Mouse (Mus musculus) forebrain, embryonic 13.5 days (tissue): Measurements from ENCODE around the gene Ubiad1. TPM values are rescaled to one million over a fixed set of nuclear protein-coding genes. Genes with fewer than 3 reads are reported as not detected.

Source experiments
- ATAC-seq: fragments of 200-750 bp; cut with Nextera tagmentation; 2 replicates; pipeline ENCODE4 v1.8.0; 2017
- H3K27ac ChIP-seq: fragments of 300-500 bp; sonication (generic); 2 replicates; pipeline ENCODE4 v1.5.1; 2015; ENCODE audit warnings: inconsistent platforms, mild to moderate bottlenecking, moderate library complexity
- H3K27me3 ChIP-seq: fragments of 300-500 bp; sonication (generic); 2 replicates; pipeline ENCODE4 v1.6.1; 2015; ENCODE audit warnings: mild to moderate bottlenecking, inconsistent platforms
- H3K36me3 ChIP-seq: fragments of 300-500 bp; sonication (generic); 2 replicates; pipeline ENCODE4 v1.6.1; 2015; ENCODE audit warnings: mild to moderate bottlenecking, inconsistent platforms; ENCODE audit not compliant: poor library complexity, severe bottlenecking
- H3K4me1 ChIP-seq: fragments of 300-500 bp; sonication (generic); 2 replicates; pipeline ENCODE4 v1.6.1; 2015; ENCODE audit warnings: inconsistent platforms
- H3K4me2 ChIP-seq: fragments of 300-500 bp; sonication (generic); 2 replicates; pipeline ENCODE4 v1.6.1; 2015; ENCODE audit warnings: inconsistent platforms, mild to moderate bottlenecking, moderate library complexity
- H3K4me3 ChIP-seq: fragments of 300-500 bp; sonication (generic); 2 replicates; pipeline ENCODE4 v1.5.1; 2015; ENCODE audit warnings: mild to moderate bottlenecking, inconsistent platforms
- H3K9ac ChIP-seq: fragments of 300-500 bp; sonication (generic); 2 replicates; pipeline ENCODE4 v1.6.1; 2015; ENCODE audit warnings: mild to moderate bottlenecking, inconsistent platforms
- H3K9me3 ChIP-seq: fragments of 300-500 bp; sonication (generic); replicated peaks from 2 replicates; pipeline ENCODE4 v1.6.1; 2016; ENCODE audit warnings: inconsistent platforms
- WGBS: fragments of 180-500 bp; shearing (Covaris S2); methylation state at CpG from one replicate; pipeline ENCODE4 v1.1.7; 2015; 5-methylcytosine and 5-hydroxymethylcytosine counted together
- polyA plus RNA-seq: library from polyadenylated mRNA; unstranded; fragments of >200 nt; fragmentation: Nextera tagmentation; extraction: Ambion mirVana; gene quantifications from 2 replicates; pipeline ENCODE4 v1.2.1, GENCODE M21; 2015

Gene Ubiad1
- polyA plus RNA-seq, 1 experiment from 2014 or later, result 17.3 TPM

- Histone ChIP-seq H3K4me1 (no peaks in the 10 kb centered on the region), H3K4me2 (no peak overlapping the region), H3K4me3 (no peak overlapping the region), H3K9me3 (no peaks in the 10 kb centered on the region), H3K36me3 (peaks cover 99% of the 10 kb centered on the region), H3K27me3 (no peaks in the 10 kb centered on the region), H3K27ac (no peak overlapping the region), H3K9ac (no peak overlapping the region)
- ATAC-seq, result no peak
- 93% methylated on average over 10 of the region's 10 CpGs for WGBS
Observed at GRCm38 (mm10) chr4:148468396-148468795, 23.8 kb upstream of the Ubiad1 start.

GRCm38 (mm10) chr4:148466511-148467079, 22.0 kb upstream of the Ubiad1 start:
- Histone ChIP-seq H3K4me1 (no peaks in the 10 kb centered on the region), H3K4me3 (no peak overlapping the region)

GRCm38 (mm10) chr4:148464869-148465268, 20.3 kb upstream of the Ubiad1 start:
- Histone ChIP-seq H3K4me3 (no peak overlapping the region), H3K36me3 (peaks cover 98% of the 10 kb centered on the region), H3K27me3 (no peaks in the 10 kb centered on the region), H3K27ac (no peak overlapping the region), H3K4me2 (no peak overlapping the region), H3K4me1 (peaks cover 11% of the 10 kb centered on the region; the same call in 1 of the 2 replicates), H3K9me3 (no peaks in the 10 kb centered on the region), H3K9ac (no peak overlapping the region)
- ATAC-seq, result no peak
- 93% methylated on average over 12 of the region's 12 CpGs for WGBS

More at GRCm38 (mm10) chr4:148466511-148467079, 22.0 kb upstream of the Ubiad1 start:
- WGBS, result 97% methylated on average over 5 of the region's 5 CpGs
- Histone ChIP-seq H3K4me2 (no peak overlapping the region), H3K36me3 (peaks cover 99% of the 10 kb centered on the region), H3K9me3 (no peaks in the 10 kb centered on the region), H3K27me3 (no peaks in the 10 kb centered on the region), H3K27ac (no peak overlapping the region), H3K9ac (no peak overlapping the region)
- ATAC-seq, result no peak

- peaks cover 11% of the 10 kb centered on the region; the same call in 1 of the 2 replicates for H3K4me1 ChIP-seq
- peaks cover 98% of the 10 kb centered on the region for H3K36me3 ChIP-seq
- no peak overlapping the region for H3K27ac ChIP-seq
- H3K27me3 ChIP-seq, result no peaks in the 10 kb centered on the region
- no peak overlapping the region for H3K9ac ChIP-seq
- H3K4me3 ChIP-seq, result no peak overlapping the region
- ATAC-seq, result no peak
- H3K9me3 ChIP-seq, result no peaks in the 10 kb centered on the region
- H3K4me2 ChIP-seq, result no peak overlapping the region
- 97% methylated on average over 12 of the region's 12 CpGs for WGBS
Observed at GRCm38 (mm10) chr4:148464301-148464700, 19.7 kb upstream of the Ubiad1 start.

- 71% methylated on average over 14 of the region's 14 CpGs for WGBS
Observed at GRCm38 (mm10) chr4:148463208-148463960, 18.8 kb upstream of the Ubiad1 start.

GRCm38 (mm10) chr4:148462717-148463116, 18.1 kb upstream of the Ubiad1 start:
- ATAC-seq, result no peak
- 97% methylated on average over 13 of the region's 13 CpGs for WGBS
- no peak overlapping the region; the same call in 1 of the 2 replicates for H3K27ac ChIP-seq
- H3K4me3 ChIP-seq, result no peak overlapping the region
- peaks cover 11% of the 10 kb centered on the region; the same call in 1 of the 2 replicates for H3K4me1 ChIP-seq
- H3K36me3 ChIP-seq, result peaks cover 98% of the 10 kb centered on the region
- no peak overlapping the region for H3K9ac ChIP-seq
- H3K4me2 ChIP-seq, result no peak overlapping the region
- H3K27me3 ChIP-seq, result no peaks in the 10 kb centered on the region
- no peaks in the 10 kb centered on the region for H3K9me3 ChIP-seq

More at GRCm38 (mm10) chr4:148463208-148463960, 18.8 kb upstream of the Ubiad1 start:
- Histone ChIP-seq H3K9me3 (no peaks in the 10 kb centered on the region), H3K4me2 (no peak overlapping the region), H3K36me3 (peaks cover 98% of the 10 kb centered on the region), H3K4me1 (peaks cover 11% of the 10 kb centered on the region; the same call in 1 of the 2 replicates), H3K9ac (no peak overlapping the region), H3K4me3 (no peak overlapping the region), H3K27me3 (no peaks in the 10 kb centered on the region), H3K27ac (no peak overlapping the region)
- peak; percentile 37; the same call in 1 of the 2 replicates for ATAC-seq

GRCm38 (mm10) chr4:148461772-148462171, 17.2 kb upstream of the Ubiad1 start:
- Histone ChIP-seq H3K9ac (no peak overlapping the region), H3K27ac (no peak overlapping the region), H3K4me1 (peaks cover 11% of the 10 kb centered on the region; the same call in 1 of the 2 replicates), H3K4me2 (no peak overlapping the region), H3K4me3 (no peak overlapping the region), H3K9me3 (no peaks in the 10 kb centered on the region), H3K36me3 (peaks cover 98% of the 10 kb centered on the region), H3K27me3 (no peaks in the 10 kb centered on the region)
- 83% methylated on average over 4 of the region's 4 CpGs for WGBS
- ATAC-seq, result no peak

GRCm38 (mm10) chr4:148460656-148461284, 16.2 kb upstream of the Ubiad1 start:
- WGBS, result 43% methylated on average over 12 of the region's 12 CpGs
- Histone ChIP-seq H3K4me3 (no peak overlapping the region), H3K4me1 (peaks cover 11% of the 10 kb centered on the region; the same call in 1 of the 2 replicates), H3K36me3 (peaks cover 98% of the 10 kb centered on the region), H3K9me3 (no peaks in the 10 kb centered on the region), H3K9ac (no peak overlapping the region), H3K4me2 (no peak overlapping the region), H3K27me3 (no peaks in the 10 kb centered on the region), H3K27ac (peak overlapping the region; percentile 65)
- ATAC-seq, result peak; percentile 79

- no peak overlapping the region for H3K4me2 ChIP-seq
- no peaks in the 10 kb centered on the region for H3K27me3 ChIP-seq
Observed at GRCm38 (mm10) chr4:148455477-148456025, 11.0 kb upstream of the Ubiad1 start.

GRCm38 (mm10) chr4:148453707-148454106, 9.1 kb upstream of the Ubiad1 start:
- peaks cover 67% of the 10 kb centered on the region for H3K36me3 ChIP-seq
- H3K9ac ChIP-seq, result no peak overlapping the region
- WGBS, result 92% methylated on average over 11 of the region's 11 CpGs
- H3K4me2 ChIP-seq, result no peak overlapping the region
- H3K4me1 ChIP-seq, result peaks cover 16% of the 10 kb centered on the region
- H3K27ac ChIP-seq, result no peak overlapping the region
- H3K27me3 ChIP-seq, result no peaks in the 10 kb centered on the region
- H3K4me3 ChIP-seq, result no peak overlapping the region
- H3K9me3 ChIP-seq, result no peaks in the 10 kb centered on the region
- ATAC-seq, result no peak

More at GRCm38 (mm10) chr4:148455477-148456025, 11.0 kb upstream of the Ubiad1 start:
- H3K27ac ChIP-seq, result no peak overlapping the region
- 95% methylated on average over 5 of the region's 5 CpGs for WGBS
- H3K9ac ChIP-seq, result no peak overlapping the region
- peaks cover 4% of the 10 kb centered on the region; the same call in 1 of the 2 replicates for H3K4me1 ChIP-seq
- H3K9me3 ChIP-seq, result no peaks in the 10 kb centered on the region
- H3K36me3 ChIP-seq, result peaks cover 84% of the 10 kb centered on the region
- H3K4me3 ChIP-seq, result no peak overlapping the region
- ATAC-seq, result no peak

- Histone ChIP-seq H3K9me3 (no peaks in the 10 kb centered on the region), H3K36me3 (peaks cover 19% of the 10 kb centered on the region)
Observed at GRCm38 (mm10) chr4:148448853-148449245, 4.3 kb upstream of the Ubiad1 start.

More at GRCm38 (mm10) chr4:148448853-148449245, 4.3 kb upstream of the Ubiad1 start:
- H3K4me1 ChIP-seq, result peaks cover 30% of the 10 kb centered on the region
- H3K9ac ChIP-seq, result peak overlapping the region; percentile 91
- ATAC-seq, result peak; percentile 2; the same call in 1 of the 2 replicates
- peak overlapping the region; percentile 82 for H3K27ac ChIP-seq
- H3K4me3 ChIP-seq, result peak overlapping the region; percentile 83
- no peaks in the 10 kb centered on the region for H3K27me3 ChIP-seq
- under 1% methylated on average over 15 of the region's 15 CpGs for WGBS
- peak overlapping the region; percentile 86 for H3K4me2 ChIP-seq
